Mouse (Mus musculus) C2C12 (cell line): Measurements from ENCODE around the gene Ercc2.

Source experiments
- CTCF ChIP-seq: IDR thresholded peaks from one replicate; pipeline ENCODE4 v1.5.1; 2011; ENCODE audit not compliant: control insufficient read depth, insufficient read depth, insufficient read length
- FOSL1 ChIP-seq: IDR thresholded peaks from one replicate; pipeline ENCODE4 v1.8.0; 2011; ENCODE audit warnings: mild to moderate bottlenecking, low read length; ENCODE audit not compliant: poor library complexity, insufficient read depth, severe bottlenecking
- MAX ChIP-seq: IDR thresholded peaks from one replicate; pipeline ENCODE4 v1.6.1; 2011; ENCODE audit warnings: mild to moderate bottlenecking, control low read depth
- MYOD1 ChIP-seq: IDR thresholded peaks from one replicate; pipeline ENCODE4 v1.6.1; 2011; ENCODE audit warnings: low read depth; ENCODE audit not compliant: control insufficient read depth, insufficient read length

DNA sequence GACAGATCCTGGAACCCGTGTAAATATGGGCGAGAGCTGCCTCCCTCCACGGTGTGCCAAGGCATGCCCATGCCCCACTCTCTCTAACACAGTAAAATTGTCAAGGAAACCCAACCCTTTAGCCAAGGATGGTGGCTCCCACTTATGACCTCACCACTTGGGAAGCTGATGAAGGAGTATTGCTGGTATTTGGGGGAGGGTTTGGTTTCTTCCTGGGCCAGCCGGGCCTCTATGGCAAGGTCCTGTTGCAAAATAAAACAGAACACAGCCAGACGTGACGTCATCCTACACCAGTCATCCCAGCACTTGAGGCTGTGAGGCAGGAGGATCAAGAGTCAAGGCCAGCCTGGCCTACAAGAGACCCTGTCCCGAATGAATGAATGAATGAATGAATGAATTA lies 43.2 kb upstream of the Ercc2 start:
- TF ChIP-seq CTCF, result no peak
- TF ChIP-seq MYOD1, result no peak
- TF ChIP-seq FOSL1, result no peak
- TF ChIP-seq MAX, result no peak
